Mouse (Mus musculus) olfactory bulb, adult 2 months (tissue): ENCODE data around the gene Prr23a1.

Experiments used
- CTCF ChIP-seq: fragments of 200-500 bp; IDR thresholded peaks from 2 replicates; pipeline ENCODE4 v1.5.1; 2012; ENCODE audit warnings: low read depth, mild to moderate bottlenecking, low read length, moderate library complexity; ENCODE audit not compliant: insufficient read depth
- POLR2A ChIP-seq: fragments of 200-500 bp; IDR thresholded peaks from 2 replicates; pipeline ENCODE4 v1.6.1; 2012; ENCODE audit warnings: mild to moderate bottlenecking, low read depth, low read length, moderate library complexity; ENCODE audit not compliant: insufficient read depth

- no peak for TF ChIP-seq CTCF
- no peak for TF ChIP-seq POLR2A
Measured at GRCm38 (mm10) chr9:98864571-98864970, 22.3 kb downstream of the Prr23a1 start, which contains the start of gene Prr23a3.
